Mouse (Mus musculus): ENCODE measurements around the gene Micu1. TPM values are rescaled to one million over a fixed set of nuclear protein-coding genes. Genes with fewer than 3 reads are reported as not detected.

The Micu1 gene
- total RNA-seq, 1 experiment from 2014 or later: 59.9 TPM

DNA sequence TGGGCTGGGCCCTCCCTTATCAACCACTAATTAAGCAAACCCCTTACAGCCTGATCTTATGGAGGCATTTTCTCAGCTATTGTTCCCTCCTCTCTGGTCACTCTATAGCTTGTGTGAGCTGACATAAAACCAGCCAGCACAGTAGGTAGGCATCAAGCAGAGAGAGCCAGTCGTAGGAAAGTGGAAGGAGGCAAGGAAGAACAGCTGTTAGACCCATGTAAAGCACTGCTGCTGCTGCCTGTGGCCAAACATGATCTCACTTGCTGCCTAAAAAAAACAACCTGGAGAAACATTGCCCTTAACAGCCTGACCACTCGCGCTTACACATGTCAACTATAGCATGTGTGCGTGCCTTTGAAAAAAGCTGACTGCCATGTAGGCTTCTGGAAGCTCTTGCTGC lies 19.3 kb downstream of the Micu1 start:
- DNase-seq: no peak

DNA sequence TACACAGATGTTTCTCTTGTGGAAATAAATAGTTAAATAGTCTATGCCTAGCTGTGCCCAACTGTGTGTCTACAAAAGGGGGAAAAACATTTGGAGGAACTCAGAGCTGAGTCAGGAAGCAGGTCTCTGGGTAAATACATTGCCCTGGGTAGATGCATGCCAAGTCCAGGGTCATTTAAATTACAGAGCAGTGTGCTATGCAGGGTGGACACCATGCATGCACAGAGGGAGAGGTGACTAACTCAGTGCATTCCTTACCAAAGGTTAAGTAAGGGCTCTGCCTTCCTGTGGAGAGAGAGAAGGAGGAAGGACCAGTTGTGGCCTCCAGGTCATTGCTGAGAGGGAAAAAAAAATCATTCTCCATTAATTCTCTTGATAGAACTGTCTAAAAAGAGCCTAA lies 22.4 kb downstream of the Micu1 start:
- no peak for DNase-seq

DNA sequence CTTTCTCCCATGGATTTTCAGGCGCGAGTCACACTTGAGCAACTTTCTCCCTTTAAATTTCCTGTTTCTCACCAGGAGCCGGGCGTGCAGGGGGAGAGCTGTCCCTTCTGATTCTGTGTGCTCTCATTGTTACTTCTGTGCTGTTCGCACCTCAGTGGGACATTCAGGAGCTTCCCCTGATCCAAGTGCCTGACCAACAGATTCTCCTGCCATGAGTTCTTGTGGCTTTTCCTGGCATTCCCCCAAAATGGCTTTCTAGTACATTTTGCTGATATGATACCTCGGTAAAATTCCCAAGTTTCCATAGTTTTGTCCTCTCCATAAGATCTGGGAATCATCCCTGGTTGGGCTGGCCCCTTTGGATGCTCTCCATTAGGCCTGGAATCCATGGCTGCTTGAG lies 25.0 kb downstream of the Micu1 start:
- DNase-seq: no peak

DNA sequence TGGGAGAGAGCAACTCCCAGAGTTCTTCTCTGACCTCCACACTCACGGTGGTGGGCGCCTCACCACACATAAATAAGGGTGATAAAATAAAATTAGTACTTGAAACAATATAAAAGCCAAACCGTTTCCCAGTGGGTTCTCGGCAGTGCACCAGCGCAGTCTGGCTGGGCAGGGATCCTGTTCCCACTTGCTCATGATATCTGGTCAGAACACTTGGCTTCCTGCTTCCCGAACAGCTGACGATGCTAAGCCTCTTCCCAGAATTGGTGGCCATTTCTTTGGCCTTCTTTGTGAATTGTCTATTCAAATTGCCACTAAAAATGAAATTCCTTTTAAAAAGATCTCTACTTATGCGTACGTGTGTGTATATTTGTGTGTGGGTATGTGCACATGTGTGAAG lies 27.0 kb downstream of the Micu1 start:
- no peak for DNase-seq

DNA sequence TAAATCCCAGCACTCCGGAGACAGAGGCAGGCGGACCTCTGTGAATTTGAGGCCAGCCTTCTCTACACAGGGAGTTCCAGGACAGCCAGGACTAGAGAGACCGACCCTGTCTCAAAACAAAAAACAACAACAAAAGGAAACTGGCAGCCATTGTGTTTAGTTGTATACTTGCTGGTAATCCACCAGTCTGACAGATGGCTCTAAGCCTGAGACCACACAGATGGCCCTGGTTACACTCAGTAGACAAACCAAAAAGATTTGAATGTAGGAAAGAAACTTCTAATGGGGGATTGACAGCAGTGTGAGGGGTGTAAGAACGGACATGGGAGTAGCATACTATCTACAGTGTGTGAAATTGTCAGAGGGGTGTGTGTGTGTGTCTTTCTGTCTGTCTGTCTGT lies 27.6 kb downstream of the Micu1 start:
- no peak for DNase-seq

DNA sequence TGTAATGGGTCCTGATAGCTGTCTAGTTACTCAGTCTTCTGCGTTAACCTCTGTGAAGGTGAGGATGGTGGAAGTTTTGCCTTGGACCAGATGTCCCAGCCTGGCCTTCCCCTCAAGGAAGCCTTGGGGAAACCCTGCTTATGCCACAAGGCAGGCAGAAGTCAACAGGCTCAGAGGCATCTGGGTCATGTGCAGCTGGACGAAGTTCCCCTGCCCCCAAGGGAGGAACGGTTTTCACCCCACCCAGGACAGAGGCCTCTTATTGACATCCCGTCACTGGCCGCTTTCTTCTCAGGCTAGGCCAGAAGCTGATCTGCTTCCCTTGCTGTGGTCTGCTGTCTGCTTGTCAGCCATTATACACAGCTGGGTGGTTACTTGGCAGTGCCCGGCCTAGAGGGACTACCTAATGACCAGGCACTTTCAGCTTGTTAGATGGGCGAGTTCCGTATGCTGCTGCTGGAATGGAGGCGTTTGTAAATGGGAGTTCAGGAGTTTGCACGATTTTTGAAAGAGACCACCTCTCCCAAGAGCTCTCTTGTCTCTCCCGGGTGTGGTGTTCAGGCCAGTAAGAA lies 33.8 kb downstream of the Micu1 start:
- peak; percentile 18 for DNase-seq

DNA sequence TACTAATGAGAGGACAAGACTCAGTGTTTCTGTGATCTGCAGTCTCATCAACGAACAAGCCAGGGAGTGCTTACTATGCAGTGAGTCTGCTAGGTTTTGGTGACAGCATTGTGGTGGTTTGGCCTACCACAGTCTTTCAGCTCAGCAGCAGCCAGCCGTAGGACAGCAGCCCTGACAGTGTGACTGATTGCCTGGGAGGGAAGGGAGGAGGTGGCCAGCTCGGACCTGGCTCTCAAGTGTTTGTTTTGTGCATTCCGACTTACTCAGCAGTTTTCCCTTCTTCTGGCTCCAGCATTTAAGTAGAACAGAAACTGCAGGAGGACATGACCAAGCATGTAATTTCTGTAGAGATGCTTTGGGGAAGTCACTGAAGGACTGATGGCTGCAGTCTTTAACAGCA lies 39.2 kb downstream of the Micu1 start:
- peak; percentile 41 for DNase-seq

DNA sequence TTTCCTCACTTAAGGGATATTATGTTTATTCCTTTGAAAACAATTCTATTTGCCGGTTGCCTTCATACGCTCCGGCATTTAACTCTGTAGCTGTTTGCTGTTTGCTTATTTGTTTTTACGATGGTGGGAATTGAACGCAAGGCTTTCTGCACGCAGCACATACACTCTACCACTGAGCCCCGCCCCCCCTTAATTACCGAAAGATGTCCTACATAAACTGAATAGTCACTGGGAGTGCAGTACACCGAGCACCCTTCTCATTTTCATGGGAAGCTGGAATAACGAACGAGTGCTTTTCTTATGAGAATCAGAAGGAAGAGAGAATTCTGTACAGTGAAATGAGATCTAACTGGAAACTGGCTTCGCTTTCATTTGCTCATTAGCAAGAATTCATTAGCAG lies 41.1 kb downstream of the Micu1 start:
- no peak for DNase-seq

DNA sequence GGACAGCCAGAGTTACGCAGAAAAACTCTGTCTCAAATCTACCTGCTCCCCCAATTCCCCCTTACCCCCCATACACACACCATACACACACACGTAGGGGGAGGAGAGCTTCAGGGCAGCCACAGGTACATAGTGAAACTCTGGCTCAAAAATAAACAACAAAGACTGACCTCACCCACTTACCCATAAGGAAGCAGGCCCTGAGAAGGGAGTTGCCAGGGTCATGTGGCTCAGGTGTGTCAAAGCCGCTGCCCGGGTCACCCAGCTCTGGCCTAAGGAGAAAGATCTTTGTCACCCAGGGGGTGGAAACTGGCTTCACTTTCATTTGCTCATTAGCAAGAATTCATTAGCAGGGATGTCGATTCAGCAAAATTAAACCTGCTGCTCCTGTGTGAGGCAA lies 41.7 kb downstream of the Micu1 start:
- DNase-seq: no peak

DNA sequence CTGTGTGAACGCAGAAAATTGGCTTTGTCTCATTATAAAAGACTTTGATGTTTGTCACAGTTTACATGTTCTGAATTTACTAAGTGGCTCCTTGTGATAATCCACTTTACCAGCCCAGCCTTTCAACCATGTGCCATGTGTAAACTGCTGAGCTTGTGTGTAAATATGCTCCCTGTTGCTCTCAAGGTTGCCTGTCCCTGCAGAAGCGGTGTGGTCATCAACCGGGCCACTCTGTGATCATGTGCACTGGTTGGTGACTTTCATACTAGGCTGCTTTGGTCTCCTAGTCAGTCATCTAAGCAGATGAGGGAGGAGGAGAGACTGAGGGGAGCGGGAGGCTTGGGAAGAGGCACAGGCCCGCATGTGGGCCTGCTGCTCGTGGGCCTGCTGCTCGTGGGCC lies 45.1 kb downstream of the Micu1 start:
- peak; percentile 43 for DNase-seq

DNA sequence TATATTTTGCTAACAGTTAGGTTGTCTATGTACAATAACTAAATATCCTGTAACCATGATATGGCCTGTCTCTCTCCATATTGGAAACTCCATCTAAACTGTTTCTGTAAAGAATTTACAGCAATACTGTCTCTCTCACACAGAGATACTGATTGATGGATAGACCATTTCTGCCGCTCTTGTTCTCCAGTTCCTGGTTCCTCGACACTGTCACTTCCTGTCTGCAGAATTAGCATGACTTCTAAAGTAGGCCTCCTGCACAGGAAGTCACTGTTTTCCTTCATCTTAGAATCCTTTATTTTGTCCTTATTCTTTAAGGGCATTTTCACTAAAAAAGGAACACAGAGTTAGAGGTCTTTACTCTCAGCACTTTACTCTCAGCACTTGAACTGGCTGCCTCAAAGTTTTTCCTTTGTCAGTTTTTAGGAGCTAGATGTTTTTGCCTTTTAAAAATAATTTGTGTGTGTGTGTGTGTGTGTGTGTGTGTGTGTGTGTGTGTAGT lies 46.5 kb downstream of the Micu1 start:
- DNase-seq: no peak

DNA sequence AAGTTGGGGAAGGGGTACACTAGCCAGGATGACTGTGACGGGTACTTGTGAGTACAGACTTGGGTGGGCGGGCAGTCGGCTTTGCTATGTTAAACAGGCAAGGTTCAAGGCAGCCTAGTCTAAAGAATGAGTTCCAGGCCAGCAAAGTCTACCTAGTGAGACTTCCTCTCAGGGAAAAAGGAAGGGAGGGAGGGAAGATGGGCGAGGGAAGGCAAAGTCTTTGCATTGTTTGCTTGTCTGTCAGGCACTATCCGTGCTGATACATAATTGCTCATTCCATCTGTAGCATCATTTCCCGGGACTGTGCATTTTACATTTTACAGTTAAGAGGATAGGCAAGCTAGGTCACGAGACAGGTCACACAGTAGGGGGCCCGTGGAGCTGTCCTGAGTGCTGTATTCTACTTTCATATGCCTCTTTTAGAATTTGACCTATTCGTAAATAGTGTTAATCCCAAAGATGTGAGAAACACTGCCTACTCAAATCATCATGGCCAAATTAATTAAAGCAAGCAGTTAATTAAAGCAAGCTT lies 51.3 kb downstream of the Micu1 start:
- no peak for DNase-seq

DNA sequence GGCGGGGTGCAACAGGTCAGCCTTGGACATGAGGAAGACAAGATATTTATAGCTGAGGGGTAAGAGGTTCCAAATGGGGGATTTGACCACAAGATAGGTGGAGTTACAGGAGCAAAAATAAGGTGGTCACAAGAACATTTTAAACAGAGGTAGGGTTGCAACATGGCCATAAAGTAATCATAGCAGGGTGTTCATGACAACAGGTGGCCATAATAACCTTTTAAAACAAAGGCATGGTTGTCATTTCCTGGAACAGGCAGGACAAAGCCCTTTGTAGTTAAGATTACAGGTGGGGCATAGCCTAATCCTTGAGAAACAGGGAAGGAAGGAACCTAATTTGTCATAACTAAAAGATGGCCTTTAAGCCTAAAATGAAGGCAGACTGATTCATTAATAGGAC lies 51.8 kb downstream of the Micu1 start:
- DNase-seq: no peak

DNA sequence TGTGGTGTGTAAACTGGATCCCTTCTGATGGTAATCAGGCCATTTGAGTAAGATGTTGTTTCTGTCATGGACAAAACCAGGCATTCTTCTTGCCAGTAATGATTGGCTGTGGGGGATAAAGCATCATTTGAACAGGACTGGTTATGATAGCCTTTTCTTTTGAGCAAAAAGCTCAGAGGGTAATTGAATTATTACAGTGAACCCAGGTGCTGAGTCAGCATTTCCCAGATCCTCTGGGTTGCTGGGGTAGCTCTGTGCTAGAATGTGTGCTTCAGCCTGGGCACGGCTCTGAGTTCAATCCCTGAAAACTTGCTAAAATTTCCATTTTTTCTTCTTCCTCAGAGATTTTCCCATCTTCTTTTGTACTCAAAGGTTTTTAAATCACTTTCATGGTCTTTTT lies 52.6 kb downstream of the Micu1 start:
- DNase-seq: no peak

DNA sequence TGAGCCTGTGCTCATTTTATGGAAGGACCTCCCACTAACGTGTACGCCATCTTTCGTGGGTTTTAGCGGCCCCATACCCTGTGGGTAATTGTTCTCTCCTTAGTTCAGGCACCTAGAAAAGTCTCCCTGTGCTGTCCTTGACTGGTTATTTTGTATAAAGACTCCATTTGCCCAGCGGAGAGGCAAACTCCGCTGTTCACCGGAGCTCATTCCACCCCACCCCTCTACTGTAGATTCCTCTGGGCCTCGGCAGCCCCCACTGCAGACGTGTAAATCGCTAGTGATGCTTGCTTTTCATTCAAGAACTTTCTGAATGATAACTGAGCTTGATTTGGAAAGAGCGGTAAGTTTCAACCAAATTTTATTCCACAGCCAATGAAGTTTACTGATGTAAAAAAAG lies 53.4 kb downstream of the Micu1 start:
- DNase-seq: no peak

DNA sequence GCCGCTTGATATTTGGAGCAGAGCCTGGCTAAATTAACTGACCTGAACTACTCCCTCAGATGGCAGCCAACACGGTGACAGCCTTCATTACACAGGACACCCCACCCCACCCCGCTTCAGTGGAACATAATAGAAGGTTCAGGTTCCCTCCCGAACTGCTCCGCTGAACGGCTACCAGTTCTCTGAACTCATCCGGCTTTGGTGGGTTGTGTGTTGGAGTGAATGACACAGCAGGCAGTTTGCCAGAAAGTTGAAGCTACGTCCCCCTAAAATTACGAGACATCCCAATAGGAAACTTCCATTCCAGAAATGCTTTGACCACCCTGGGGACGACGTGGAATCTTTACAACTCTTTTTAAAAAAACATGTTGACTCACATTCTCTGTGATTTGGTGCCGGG lies 53.8 kb downstream of the Micu1 start:
- no peak for DNase-seq

DNA sequence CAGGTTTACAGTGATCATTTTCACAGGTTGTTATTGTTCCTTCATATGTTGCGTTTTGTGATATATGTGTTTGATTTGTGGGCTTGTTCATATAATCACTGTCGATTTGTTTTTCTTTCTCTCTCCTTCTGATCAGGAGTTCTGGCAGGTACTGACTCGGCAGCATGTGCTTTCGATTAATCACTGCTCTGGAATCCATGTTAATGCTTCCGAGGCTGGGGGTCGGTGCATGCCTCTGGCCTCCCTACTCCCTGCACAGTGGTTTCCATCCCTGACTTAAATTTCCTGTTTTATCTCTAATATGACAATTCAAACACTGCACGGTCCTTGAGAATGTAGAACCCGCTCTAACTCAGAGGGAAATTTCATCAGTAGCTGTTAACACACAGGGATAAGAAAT lies 54.3 kb downstream of the Micu1 start:
- no peak for DNase-seq

DNA sequence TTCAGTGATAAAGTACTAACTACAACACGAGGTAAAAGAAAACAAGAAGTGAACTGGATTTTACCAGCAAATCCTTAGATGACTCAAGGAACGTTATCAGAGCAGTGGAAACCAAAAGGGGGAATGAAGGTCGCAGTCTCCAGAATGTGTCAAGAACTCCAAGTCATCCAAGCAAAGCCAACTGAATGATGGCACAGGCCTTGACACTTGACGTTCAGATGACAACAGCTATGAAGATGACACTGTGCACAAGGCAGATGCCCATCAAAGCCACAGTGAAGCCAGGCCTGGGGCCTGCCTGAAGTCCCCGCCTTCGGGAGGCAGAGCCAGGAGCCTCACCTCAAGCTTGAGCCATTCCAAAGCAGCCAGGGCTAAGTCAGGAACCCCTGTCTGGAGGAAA lies 62.5 kb downstream of the Micu1 start:
- peak; percentile 55 for DNase-seq

DNA sequence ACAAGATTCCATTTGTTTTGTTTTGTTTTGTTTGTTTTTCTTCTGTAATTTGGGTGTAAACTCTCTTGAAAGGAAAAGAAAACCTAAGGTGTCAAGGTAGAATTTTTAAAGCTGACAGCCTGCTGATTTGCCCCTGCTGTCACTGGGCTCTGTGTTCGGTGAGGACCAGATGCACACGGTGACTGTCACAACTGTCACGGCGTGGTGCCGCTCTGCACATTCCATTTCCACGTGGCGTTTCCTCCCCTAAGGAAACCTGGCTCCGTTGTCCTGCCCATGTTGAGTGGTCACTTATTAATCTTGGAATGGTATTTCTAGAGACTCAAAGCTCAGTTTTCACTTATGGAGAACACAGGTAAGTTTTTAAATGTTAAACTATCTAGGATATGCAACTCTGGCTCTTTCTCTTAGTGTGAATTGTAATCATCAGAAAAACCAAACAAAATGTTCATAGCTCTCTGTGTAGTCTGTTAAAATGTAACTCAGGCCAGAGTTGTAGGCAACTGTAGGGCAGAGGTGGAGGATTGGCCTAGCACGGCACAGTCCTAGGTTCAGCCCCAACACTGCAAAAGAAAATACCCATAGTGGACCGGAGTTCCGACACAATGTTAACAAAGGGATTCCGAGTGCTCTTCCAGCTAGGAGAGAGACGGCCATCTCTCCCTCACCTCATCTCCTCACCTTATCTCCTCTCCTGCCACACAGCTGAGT lies 66.2 kb downstream of the Micu1 start:
- no peak for DNase-seq

DNA sequence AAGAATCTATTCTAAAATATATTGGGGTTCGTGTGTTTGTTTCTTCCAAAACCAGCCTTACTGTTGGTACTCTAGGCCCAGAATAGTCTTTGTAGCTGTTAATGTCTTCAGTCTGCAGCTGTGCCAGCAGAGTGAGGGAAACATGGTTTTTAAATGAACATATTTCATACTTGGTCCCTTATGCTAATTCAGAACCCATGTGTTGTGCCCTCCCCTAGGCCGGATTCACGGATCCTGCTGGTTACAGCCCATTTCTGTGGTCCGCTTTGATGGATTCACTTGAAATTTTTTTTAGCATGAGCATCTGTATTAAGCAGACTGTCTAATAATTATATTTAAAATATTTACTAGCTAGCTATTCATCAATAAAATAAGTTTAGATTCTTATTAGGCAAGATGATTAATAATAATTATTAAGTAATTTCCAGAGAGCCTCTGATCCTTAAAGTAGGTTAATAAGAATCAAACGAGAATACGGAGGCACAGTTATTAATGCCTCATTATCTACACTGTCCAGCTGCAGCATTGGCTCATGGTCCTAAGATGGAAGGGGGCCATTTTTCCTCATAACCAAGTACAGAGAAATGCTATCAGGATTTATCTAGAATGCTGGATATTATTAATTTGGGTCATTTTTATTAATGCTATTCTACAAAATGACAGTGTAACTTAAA lies 69.2 kb downstream of the Micu1 start:
- DNase-seq: no peak

DNA sequence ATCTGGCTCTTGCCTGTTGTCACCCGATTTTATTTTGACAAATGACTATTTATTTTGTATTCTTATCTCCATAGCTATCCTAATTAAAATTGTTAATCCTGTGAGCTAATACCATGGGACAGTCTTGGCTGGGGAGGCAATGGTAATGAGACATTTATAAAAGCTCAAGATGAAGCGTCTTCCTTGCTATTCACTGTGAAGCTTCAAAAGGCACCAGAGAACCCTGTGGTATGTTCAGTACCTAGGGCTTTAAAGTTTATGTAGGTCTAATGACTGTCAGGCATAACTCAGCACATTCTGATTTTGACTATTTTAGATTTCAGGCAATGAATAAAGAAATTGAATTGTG lies 69.7 kb downstream of the Micu1 start:
- no peak for DNase-seq

DNA sequence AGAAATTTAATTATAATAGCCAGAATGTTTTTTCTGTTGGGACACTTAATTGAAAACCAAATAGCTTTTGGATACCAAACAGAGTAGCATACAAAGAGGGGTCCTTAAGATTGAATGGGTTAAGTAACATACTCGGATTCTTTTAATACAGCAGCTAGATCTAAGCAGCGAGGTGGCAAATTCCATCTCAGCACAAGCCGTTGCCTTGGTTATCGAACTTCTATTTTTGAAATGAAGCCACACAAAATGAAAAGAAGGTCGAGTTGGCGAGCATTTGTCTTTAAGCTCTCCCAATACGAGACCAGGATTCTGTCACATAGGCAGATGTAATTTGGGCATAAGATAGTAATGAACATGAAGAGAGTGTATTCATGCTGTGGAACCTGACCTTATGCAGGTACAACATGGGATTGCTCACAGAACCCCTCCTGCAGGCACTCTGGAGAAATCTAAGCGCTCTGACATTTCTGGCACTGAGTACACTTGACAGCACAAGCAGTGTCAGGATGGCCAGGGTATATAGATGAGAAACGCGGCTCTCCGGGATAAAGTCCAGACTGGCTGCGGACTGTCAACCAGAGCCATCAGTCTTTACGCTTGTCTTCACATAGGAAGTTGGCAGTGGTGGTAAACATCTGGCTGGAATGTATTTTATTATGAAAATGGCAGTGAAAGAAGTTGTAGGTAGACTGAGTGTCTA lies 71.3 kb downstream of the Micu1 start:
- no peak for DNase-seq

DNA sequence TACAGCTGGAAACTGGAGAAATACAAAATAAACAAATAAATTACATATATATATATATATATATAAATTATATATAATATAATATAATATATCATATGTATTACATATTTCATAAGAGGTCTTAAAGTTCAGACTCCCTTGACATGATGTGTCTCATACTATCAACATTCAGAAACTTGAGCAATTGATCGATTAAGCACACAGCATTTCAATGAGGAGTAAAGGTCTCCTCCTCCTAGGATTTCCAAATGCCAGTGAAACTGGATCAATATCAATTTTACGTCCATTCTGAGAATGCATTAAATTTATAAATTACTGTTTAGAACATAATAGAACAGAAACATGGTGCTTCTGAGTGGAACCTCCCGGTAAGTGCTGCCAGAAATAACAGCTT lies 71.9 kb downstream of the Micu1 start:
- no peak for DNase-seq
